In the genomic region with DNA sequence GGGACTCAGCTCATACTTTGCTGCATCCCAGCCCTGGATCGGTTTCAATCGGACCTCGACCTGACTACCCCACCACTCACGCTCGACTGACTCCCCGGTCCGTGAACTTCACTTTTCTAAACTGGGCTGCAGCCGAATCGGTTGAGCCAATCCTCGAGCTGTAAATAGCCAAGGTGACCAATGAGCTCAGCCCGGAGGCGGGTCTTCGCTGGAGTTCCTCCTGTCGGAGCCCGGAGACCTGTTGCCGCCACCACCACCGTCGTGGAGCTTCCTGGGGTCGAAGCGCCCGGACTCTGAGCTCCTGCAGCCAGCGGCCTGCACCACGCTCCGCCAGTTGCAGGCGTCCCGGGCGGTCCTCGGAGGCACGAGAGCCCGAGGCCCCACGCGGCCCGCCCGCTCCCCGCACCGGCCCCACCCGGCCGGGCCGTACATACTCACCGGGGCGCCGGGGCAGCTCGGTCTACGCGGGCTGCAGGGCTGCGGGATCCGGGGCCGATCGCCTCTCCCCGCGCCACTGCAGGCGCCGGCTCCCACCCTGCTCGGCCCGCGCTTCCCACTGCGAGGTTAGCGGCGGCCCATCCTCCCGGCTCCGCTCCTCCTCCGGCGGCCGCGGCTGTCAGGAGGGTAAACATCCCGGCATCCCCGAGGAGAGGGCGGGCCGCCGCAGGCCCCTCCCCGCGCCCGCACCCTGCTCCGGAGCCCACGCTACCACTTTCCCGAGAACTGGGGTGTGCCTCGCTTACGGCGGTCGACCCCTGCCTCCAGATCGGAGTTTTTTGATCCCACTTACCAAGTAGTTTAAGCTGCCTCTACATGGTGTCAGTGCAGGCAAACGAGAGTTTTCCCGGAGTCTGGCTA, we compare ENCODE assay signal across 8 mouse cellular contexts. TPM values are rescaled to one million over a fixed set of nuclear protein-coding genes. Genes with fewer than 3 reads are reported as not detected.
DNase-seq lines count a peak whose midpoint lies in the region; ATAC-seq and TF ChIP-seq lines count a peak whose summit lies in the region.

No protein-coding gene starts in this region.

- peaks cover 29% of the 10 kb centered on the region for H3K4me1 ChIP-seq in erythroblast, embryonic 14.5 days (ENCODE audit: control insufficient read depth)
- peaks cover 22% of the 10 kb centered on the region for H3K4me1 ChIP-seq in heart, embryonic 12.5 days (replicated peaks)
- peaks cover 11% of the 10 kb centered on the region; the same call in 1 of the 2 replicates for H3K4me1 ChIP-seq in kidney, postnatal 0 days (replicated peaks; ENCODE audit: insufficient read depth, low read length)
- peaks cover 7% of the 10 kb centered on the region; the same call in 1 of the 2 replicates for H3K4me1 ChIP-seq in liver, embryonic 11.5 days (replicated peaks; ENCODE audit: control insufficient read depth, insufficient read depth, low read length)
- H3K4me1 ChIP-seq in stomach, embryonic 14.5 days (ENCODE audit: control insufficient read depth, insufficient read depth, low read length): 0 out of 2 replicates have a peak, but pooled peaks cover 2% of the 10 kb centered on the region

- H3K27ac ChIP-seq in heart, embryonic 12.5 days (ENCODE audit: poor library complexity, severe bottlenecking): peak overlapping the region; percentile 100
- H3K27ac ChIP-seq in kidney, postnatal 0 days: peak overlapping the region; percentile 100
- H3K27ac ChIP-seq in liver, embryonic 11.5 days (ENCODE audit: low read depth, low read length): peak overlapping the region; percentile 96
- H3K27ac ChIP-seq in stomach, embryonic 14.5 days (ENCODE audit: low read length): peak overlapping the region; percentile 98

- H3K79me2 ChIP-seq in C2C12 (ENCODE audit: control insufficient read depth, insufficient read depth): peaks cover 43% of the 10 kb centered on the region

- H3K9ac ChIP-seq in heart, embryonic 12.5 days: peak overlapping the region; percentile 99
- H3K9ac ChIP-seq in kidney, postnatal 0 days (ENCODE audit: low read depth, low read length): peak overlapping the region; percentile 96
- peak overlapping the region; percentile 90 for H3K9ac ChIP-seq in liver, embryonic 11.5 days (ENCODE audit: low read depth, low read length)
- peak overlapping the region; percentile 80 for H3K9ac ChIP-seq in stomach, embryonic 14.5 days (replicated peaks; ENCODE audit: low read depth, low read length)

- H3K4me2 ChIP-seq in heart, embryonic 12.5 days: peak overlapping the region; percentile 92
- H3K4me2 ChIP-seq in kidney, postnatal 0 days (ENCODE audit: low read length): peak overlapping the region; percentile 79
- peak overlapping the region; percentile 73 for H3K4me2 ChIP-seq in liver, embryonic 11.5 days
- H3K4me2 ChIP-seq in stomach, embryonic 14.5 days (replicated peaks; ENCODE audit: low read depth, low read length): peak overlapping the region; percentile 68

- DNase-seq in brain, embryonic 14.5 days (ENCODE audit: low read depth): peak; percentile 98
- DNase-seq in kidney, postnatal 0 days (ENCODE audit: low spot score): peak; percentile 97
- DNase-seq in liver, embryonic 11.5 days (ENCODE audit: low spot score): peak; percentile 93
- DNase-seq in naive thymus-derived CD4-positive, alpha-beta T cell, adult 2 months (ENCODE audit: low read depth): peak; percentile 95

- H3K36me3 ChIP-seq in C2C12 (ENCODE audit: control insufficient read depth, insufficient read depth): peaks cover 7% of the 10 kb centered on the region
- H3K36me3 ChIP-seq in erythroblast, embryonic 14.5 days (ENCODE audit: control insufficient read depth): peaks cover 3% of the 10 kb centered on the region
- no peaks in the 10 kb centered on the region for H3K36me3 ChIP-seq in heart, embryonic 12.5 days
- H3K36me3 ChIP-seq in kidney, postnatal 0 days (ENCODE audit: insufficient read depth, low read length): no peaks in the 10 kb centered on the region
- H3K36me3 ChIP-seq in liver, embryonic 11.5 days (ENCODE audit: control insufficient read depth, insufficient read depth, low read length): no peaks in the 10 kb centered on the region
- H3K36me3 ChIP-seq in stomach, embryonic 14.5 days (ENCODE audit: control insufficient read depth, insufficient read depth, low read length): no peaks in the 10 kb centered on the region

- no peaks in the 10 kb centered on the region for H3K27me3 ChIP-seq in C2C12 (ENCODE audit: control insufficient read depth, insufficient read depth, insufficient read length)
- no peaks in the 10 kb centered on the region for H3K27me3 ChIP-seq in erythroblast, embryonic 14.5 days (ENCODE audit: control insufficient read depth)
- H3K27me3 ChIP-seq in heart, embryonic 12.5 days (replicated peaks): no peaks in the 10 kb centered on the region
- H3K27me3 ChIP-seq in kidney, postnatal 0 days (ENCODE audit: insufficient read depth, low read length): no peaks in the 10 kb centered on the region
- H3K27me3 ChIP-seq in liver, embryonic 11.5 days (replicated peaks; ENCODE audit: control insufficient read depth, insufficient read depth, low read length): no peaks in the 10 kb centered on the region
- no peaks in the 10 kb centered on the region for H3K27me3 ChIP-seq in stomach, embryonic 14.5 days (ENCODE audit: control insufficient read depth, insufficient read depth, low read length)

- 0 out of 2 replicates have a peak, but pooled peaks have one; percentile 15 for TF ChIP-seq POLR2A in brain, embryonic 14.5 days (IDR thresholded peaks at IDR 0.05; ENCODE audit: borderline replicate concordance, extremely low read depth, insufficient read depth, insufficient read length, poor library complexity, severe bottlenecking)

- peak; percentile 94 for ATAC-seq in heart, embryonic 12.5 days (ENCODE audit: insufficient number of reproducible peaks, low FRiP score)
- ATAC-seq in kidney, postnatal 0 days (replicated peaks; ENCODE audit: low FRiP score, low read depth): peak; percentile 96
- ATAC-seq in liver, embryonic 11.5 days (replicated peaks; ENCODE audit: low FRiP score): peak; percentile 91
- peak; percentile 95 for ATAC-seq in stomach, embryonic 14.5 days (ENCODE audit: insufficient number of reproducible peaks, insufficient read depth, low FRiP score, low read depth)

- H3K4me3 ChIP-seq in C2C12 (ENCODE audit: insufficient read depth, poor library complexity, severe bottlenecking): peak overlapping the region; percentile 45
- H3K4me3 ChIP-seq in erythroblast, embryonic 14.5 days (replicated peaks): peak overlapping the region; percentile 97
- H3K4me3 ChIP-seq in heart, embryonic 12.5 days: peak overlapping the region; percentile 98
- H3K4me3 ChIP-seq in kidney, postnatal 0 days (replicated peaks; ENCODE audit: low read depth, low read length): peak overlapping the region; percentile 96
- H3K4me3 ChIP-seq in liver, embryonic 11.5 days (ENCODE audit: low read depth, low read length): peak overlapping the region; percentile 91
- peak overlapping the region; percentile 95 for H3K4me3 ChIP-seq in stomach, embryonic 14.5 days (ENCODE audit: low read depth, low read length)

- WGBS in heart, embryonic 12.5 days: under 1% methylated on average over 80 of the region's 83 CpGs
- WGBS in kidney, postnatal 0 days: under 1% methylated on average over 59 of the region's 83 CpGs
- WGBS in liver, embryonic 11.5 days: under 1% methylated on average over 59 of the region's 83 CpGs
- under 1% methylated on average over 83 of the region's 83 CpGs for WGBS in stomach, embryonic 14.5 days

- peak overlapping the region; percentile 95 for H3ac ChIP-seq in C2C12 (ENCODE audit: control insufficient read depth, insufficient read length, low read depth)

- no peaks in the 10 kb centered on the region for H3K9me3 ChIP-seq in erythroblast, embryonic 14.5 days (ENCODE audit: control insufficient read depth, low read length)
- no peaks in the 10 kb centered on the region for H3K9me3 ChIP-seq in heart, embryonic 12.5 days (replicated peaks)
- no peaks in the 10 kb centered on the region for H3K9me3 ChIP-seq in kidney, postnatal 0 days (replicated peaks; ENCODE audit: low read length)
- H3K9me3 ChIP-seq in liver, embryonic 11.5 days (ENCODE audit: control insufficient read depth, low read length): no peaks in the 10 kb centered on the region
- H3K9me3 ChIP-seq in stomach, embryonic 14.5 days (ENCODE audit: control insufficient read depth, low read depth, low read length): no peaks in the 10 kb centered on the region

- TF ChIP-seq CTCF in C2C12 (IDR thresholded peaks at IDR 0.05; ENCODE audit: control insufficient read depth, insufficient read depth, insufficient read length): no peak
- TF ChIP-seq CTCF in brain, embryonic 14.5 days (IDR thresholded peaks at IDR 0.05; ENCODE audit: borderline replicate concordance, extremely low read depth, insufficient read depth, insufficient read length): no peak
- no peak for TF ChIP-seq CTCF in kidney, postnatal 0 days (IDR thresholded peaks at IDR 0.05; ENCODE audit: low read depth)

- H3K79me3 ChIP-seq in C2C12 (ENCODE audit: low read depth): peaks cover 28% of the 10 kb centered on the region

TF ChIP-seq in C2C12, 6 proteins besides CTCF, POLR2A, EP300 and RAD21:
- no peak for TF ChIP-seq MYOD1 (IDR thresholded peaks at IDR 0.05; ENCODE audit: control insufficient read depth, insufficient read length, low read depth)
- no peak for TF ChIP-seq MYOG (IDR thresholded peaks at IDR 0.05; ENCODE audit: control insufficient read depth, extremely low read depth, insufficient read length)
- no peak for TF ChIP-seq FOSL1 (IDR thresholded peaks at IDR 0.05; ENCODE audit: insufficient read depth, low read length, poor library complexity, severe bottlenecking)
- no peak for TF ChIP-seq USF1 (IDR thresholded peaks at IDR 0.05; ENCODE audit: low read depth)
- TF ChIP-seq MAX (IDR thresholded peaks at IDR 0.05): no peak
- no peak for TF ChIP-seq CEBPB (IDR thresholded peaks at IDR 0.05; ENCODE audit: low read depth)
TF ChIP-seq in C2C12: peak in this region for 0.

RNA-seq across cellular contexts. Expression of gene Nek7, which starts 0.6 kb away (rescaled TPM):
- 12.0 TPM for polyA plus RNA-seq in C2C12 (2012; fragmentation: generic; extraction: Trizol)
- polyA plus RNA-seq in brain, embryonic 14.5 days (2012; rRNA removed): 7.2 and 8.5 TPM in 2 replicates
- 0.60 and 0.92 TPM in 2 replicates for polyA plus RNA-seq in erythroblast, embryonic 14.5 days (2012)
- polyA plus RNA-seq in heart, embryonic 12.5 days (2016; fragmentation: Nextera tagmentation; extraction: Ambion mirVana): 53.9 and 56.4 TPM in 2 replicates
- polyA plus RNA-seq in kidney, postnatal 0 days (2015; fragmentation: Nextera tagmentation; extraction: Ambion mirVana): 42.8 and 43.6 TPM in 2 replicates
- 29.4 and 33.4 TPM in 2 replicates for polyA plus RNA-seq in liver, embryonic 11.5 days (2014; fragmentation: Nextera tagmentation; extraction: Ambion mirVana)
- 44.7 and 45.3 TPM in 2 replicates for polyA plus RNA-seq in stomach, embryonic 14.5 days (2014; fragmentation: Nextera tagmentation; extraction: Ambion mirVana)

Comparison
In these comparisons a context has a peak if more than half of its experiments do, and no peak if none do; other contexts are left out.
1. Peak in every context shown above with its lines: DNase-seq, ATAC-seq, H3K4me3 ChIP-seq and H3K27ac ChIP-seq.
2. H3K4me3 ChIP-seq: peak in every context shown above with its lines; median percentile 98 in heart, embryonic 12.5 days; 97 in erythroblast, embryonic 14.5 days; 96 in kidney, postnatal 0 days; 95 in stomach, embryonic 14.5 days; 91 in liver, embryonic 11.5 days; 45 in C2C12.